Mouse (Mus musculus): ENCODE measurements at regions not wholly inside any gene's neighbourhood (a gene's known extent, or its start where the extent isn't known, plus 50 kb on each side); places are given as distances from the start of the nearest gene placed in this dataset.

- TF ChIP-seq POLR2A (IDR thresholded peaks at IDR 0.05; ENCODE audit: low read depth, low read length) (no peak), CTCF (IDR thresholded peaks at IDR 0.05; ENCODE audit: extremely low read depth, insufficient read depth, insufficient read length, insufficient replicate concordance) (no peak)
These were observed 256.6 kb downstream of the Fam49a start for GRCm38 (mm10) chr12:12518490-12519070.

Measured in spleen, adult 2 months (tissue).